Mouse (Mus musculus): Measurements from ENCODE around the gene Mageb18. TPM values are rescaled to one million over a fixed set of nuclear protein-coding genes. Genes with fewer than 3 reads are reported as not detected.

Mageb18 gene
- polyA plus RNA-seq, 1 experiment from 2014 or later, result not detected

DNA sequence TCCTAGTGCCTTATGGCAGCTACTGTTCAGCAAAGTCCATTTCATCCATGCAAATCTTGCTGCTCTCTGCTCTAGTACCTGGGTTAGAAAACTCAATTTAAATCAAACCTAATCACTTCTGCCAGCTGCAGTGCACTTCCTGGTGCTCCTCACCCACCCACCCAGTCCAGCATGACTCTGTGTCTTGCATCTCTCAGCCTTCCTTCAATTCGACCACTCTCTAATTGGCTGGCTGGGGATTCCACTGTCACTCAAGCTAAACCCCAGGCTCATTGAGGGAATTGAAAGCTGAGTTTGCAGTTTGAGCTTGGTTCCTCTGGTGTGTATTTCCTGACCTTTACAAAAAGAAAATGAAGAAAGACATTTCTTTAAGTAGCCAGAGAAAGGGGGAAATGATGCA, 275.8 kb downstream of the Mageb18 start:
- WGBS, result 35% methylated on average over 1 of the region's 1 CpGs
- Histone ChIP-seq H3K27me3 (ENCODE audit: low read depth, poor library complexity, severe bottlenecking) (no peaks in the 10 kb centered on the region), H3K27ac (replicated peaks) (no peak overlapping the region), H3K4me1 (no peaks in the 10 kb centered on the region), H3K36me3 (no peaks in the 10 kb centered on the region), H3K4me3 (no peak overlapping the region), H3K9me3 (replicated peaks) (no peaks in the 10 kb centered on the region)
- no peak for DNase-seq (ENCODE audit: low spot score)

DNA sequence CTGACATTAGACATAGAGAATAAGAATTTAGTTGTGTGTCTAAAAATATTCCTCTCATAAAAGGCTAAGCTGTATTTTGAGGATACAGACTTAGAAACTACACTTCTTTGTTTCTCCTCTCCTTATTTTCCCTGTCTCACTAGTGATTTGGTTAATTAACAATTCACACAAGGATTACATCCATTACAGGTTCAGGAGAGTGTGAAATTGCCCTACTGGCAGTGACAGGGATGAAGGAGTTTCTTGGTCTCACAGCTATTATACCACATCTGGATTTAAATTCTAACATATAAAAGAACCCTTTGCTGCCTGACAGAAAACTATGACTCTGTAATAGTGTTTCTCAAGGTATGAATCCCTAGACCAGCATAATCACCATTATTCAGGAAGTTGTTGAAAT, 318.8 kb downstream of the Mageb18 start:
- no peak for DNase-seq (ENCODE audit: low spot score)
- no peak overlapping the region for H3K27ac ChIP-seq (replicated peaks)
- H3K27me3 ChIP-seq (ENCODE audit: low read depth, poor library complexity, severe bottlenecking), result no peaks in the 10 kb centered on the region
- no peaks in the 10 kb centered on the region for H3K4me1 ChIP-seq
- H3K4me3 ChIP-seq, result no peak overlapping the region
- no peaks in the 10 kb centered on the region for H3K36me3 ChIP-seq
- H3K9me3 ChIP-seq (replicated peaks), result peaks cover 4% of the 10 kb centered on the region; the same call in 1 of the 2 replicates

Other genes starting within 250 kb of the Mageb18 start
- gene Gm5941, start 109.6 kb downstream of the Mageb18 start, polyA plus RNA-seq (2016; fragmentation: Nextera tagmentation; extraction: Ambion mirVana), result not detected in 2 replicates

All from midbrain, embryonic 10.5 days (tissue).